Mouse (Mus musculus) layer of hippocampus, postnatal 25 days (tissue): Measurements from ENCODE around the gene Tmem222. TPM values are rescaled to one million over a fixed set of nuclear protein-coding genes. Genes with fewer than 3 reads are reported as not detected.

Experiments
- DNase-seq, 2 experiments: peaks; one replicate each; pipeline ENCODE4 v3.0.0; 2022; ENCODE audit warnings: mixed read lengths in 2 of 2, low spot score in 1 of 2; ENCODE audit errors: extremely low spot score in 1 of 2
- total RNA-seq, 2 experiments: library from RNA; stranded (reverse); gene quantifications; 2 replicates each; pipeline ENCODE4 v1.2.3; 2021

Tmem222 gene
- total RNA-seq, 2 experiments from 2014 or later, result 85.7 to 92.6 TPM

DNA sequence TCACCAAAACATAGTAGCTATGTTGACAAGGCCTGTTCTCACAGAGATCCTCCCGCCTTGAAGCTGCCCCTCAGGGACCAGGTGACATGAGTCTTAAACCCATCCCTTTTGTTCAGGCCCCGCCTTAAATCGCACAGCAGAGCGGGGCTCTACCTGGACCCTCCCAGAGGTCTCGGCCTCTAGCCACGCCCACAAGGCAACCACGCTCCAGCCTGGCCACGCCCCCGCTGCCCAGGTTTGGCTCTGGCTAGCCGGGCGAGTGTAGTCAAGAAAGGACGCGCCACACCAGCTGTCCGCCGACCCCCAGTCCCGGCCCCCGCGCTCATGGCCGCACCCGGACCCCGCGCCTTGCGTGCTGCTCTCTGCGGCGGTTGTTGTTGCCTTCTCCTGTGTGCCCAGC lies 56.9 kb downstream of the Tmem222 start:
- no peak for DNase-seq

- DNase-seq, result no peak
Measured at GRCm38 (mm10) chr4:133218745-133219144, 58.8 kb downstream of the Tmem222 start.

DNA sequence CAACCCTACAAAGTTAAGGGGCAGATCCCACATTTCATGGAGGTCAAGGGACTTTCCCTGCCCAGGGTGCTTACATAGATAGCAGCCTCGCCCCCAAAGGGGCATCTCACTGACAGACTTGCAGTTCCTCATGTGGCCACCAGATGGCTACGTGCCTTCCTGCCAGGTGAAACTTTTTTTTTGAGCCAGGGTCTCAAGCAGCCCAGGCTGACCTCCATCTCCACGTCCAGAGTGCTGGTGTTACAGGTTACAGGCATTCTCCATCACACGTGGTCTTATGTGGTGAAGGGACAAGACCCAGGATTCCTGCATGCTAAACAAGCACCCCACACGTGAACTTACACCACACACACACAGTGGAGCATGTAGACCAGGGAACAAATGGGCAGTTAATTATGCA lies 60.0 kb downstream of the Tmem222 start:
- peak in 1 of 2 experiments; percentile 70 for DNase-seq

Other genes starting within 250 kb of the Tmem222 start
- 10 to 100 TPM; 28.9 to 32.8 TPM for gene Wasf2, start 147.3 kb downstream of the Tmem222 start, total RNA-seq
- 1 to 10 TPM; 2.8 to 5.6 TPM for gene Cd164l2, start 65.7 kb downstream of the Tmem222 start, total RNA-seq
- 1 to 10 TPM; 5.3 to 8.2 TPM for gene Gpr3, start 65.3 kb downstream of the Tmem222 start, total RNA-seq
- 1 to 10 TPM; 3.0 to 6.0 TPM for gene Map3k6, start 37.0 kb downstream of the Tmem222 start, total RNA-seq
- under 1 TPM; 0.37 to 0.54 TPM for gene Sytl1, start 14.7 kb downstream of the Tmem222 start, total RNA-seq
- gene Wdtc1, start 75.7 kb upstream of the Tmem222 start, total RNA-seq, result 10 to 100 TPM; 84.4 to 85.8 TPM
- 10 to 100 TPM; 59.6 to 62.8 TPM for gene Slc9a1, start 91.9 kb upstream of the Tmem222 start, total RNA-seq
- gene Tent5b, start 202.3 kb upstream of the Tmem222 start, total RNA-seq, result not detected
- gene Trnp1, start 220.8 kb upstream of the Tmem222 start, total RNA-seq, result 100 to 1,000 TPM; 183 to 201 TPM
- gene Kdf1, start 241.2 kb upstream of the Tmem222 start, total RNA-seq, result not detected